Mouse (Mus musculus) lung, postnatal 25 days (tissue): ENCODE measurements at regions not wholly inside any gene's neighbourhood (a gene's known extent, or its start where the extent isn't known, plus 50 kb on each side); places are given as distances from the start of the nearest gene placed in this dataset.

Source experiments
- DNase-seq: peaks from one replicate; pipeline ENCODE4 v3.0.0; 2022; ENCODE audit warnings: low spot score

DNA sequence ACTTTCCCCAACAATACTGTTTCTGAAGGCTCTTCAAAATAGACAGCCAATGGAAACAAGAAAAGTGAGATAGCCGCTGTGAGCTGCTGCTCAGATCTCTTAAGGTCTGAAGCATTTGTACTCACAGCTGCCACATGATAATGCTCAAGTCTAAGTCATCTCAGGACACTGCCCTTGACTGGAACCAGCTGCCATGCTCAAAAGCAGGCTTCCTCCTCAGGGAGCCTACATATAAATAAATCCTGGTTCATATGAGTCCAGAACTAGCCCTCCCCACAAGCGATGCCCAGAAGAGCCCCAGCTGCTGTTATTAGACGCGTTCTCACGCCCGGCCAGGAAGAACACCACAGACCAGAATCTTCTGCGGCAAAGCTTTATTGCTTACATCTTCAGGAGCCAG lies 304.9 kb upstream of the Negr1 start:
- peak; percentile 41 for DNase-seq

DNA sequence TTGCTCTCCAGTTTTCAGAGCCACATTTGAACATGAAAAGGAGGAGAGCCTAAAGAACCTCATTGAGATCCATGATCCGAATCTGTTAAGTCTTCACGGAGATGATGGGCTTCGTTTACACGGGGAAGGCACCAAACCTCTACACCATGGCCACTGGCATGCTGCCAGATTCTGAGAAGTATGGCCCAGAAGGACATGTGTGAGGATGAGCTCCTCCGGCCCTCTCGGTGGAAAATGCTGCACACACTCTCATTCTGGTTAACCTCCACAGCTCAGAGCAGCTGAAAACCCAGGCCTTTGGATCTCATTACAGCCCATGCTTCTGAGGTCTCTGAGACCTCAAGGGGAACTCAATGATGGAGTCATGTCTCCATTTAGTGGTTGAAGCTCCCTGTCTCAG lies 296.9 kb upstream of the Negr1 start:
- DNase-seq: no peak

DNA sequence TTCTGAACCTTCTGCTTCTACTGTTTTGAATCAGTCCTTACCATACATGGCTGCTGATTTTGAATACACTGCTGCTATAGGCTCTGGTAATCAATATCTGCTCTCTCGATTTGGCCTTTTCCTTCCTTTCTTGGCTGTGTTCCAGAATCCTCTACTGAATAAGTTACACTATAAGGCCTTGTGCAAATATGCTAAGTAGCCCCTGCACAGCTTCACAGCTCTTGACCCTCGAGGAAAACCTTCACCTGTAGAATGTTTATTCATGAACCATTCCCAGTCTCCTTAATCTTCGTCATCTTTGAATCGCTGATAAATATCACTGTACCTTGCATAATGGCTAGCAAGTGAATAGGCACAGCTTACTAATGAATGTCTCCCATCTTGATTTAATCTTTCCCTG lies 293.9 kb upstream of the Negr1 start:
- no peak for DNase-seq

DNA sequence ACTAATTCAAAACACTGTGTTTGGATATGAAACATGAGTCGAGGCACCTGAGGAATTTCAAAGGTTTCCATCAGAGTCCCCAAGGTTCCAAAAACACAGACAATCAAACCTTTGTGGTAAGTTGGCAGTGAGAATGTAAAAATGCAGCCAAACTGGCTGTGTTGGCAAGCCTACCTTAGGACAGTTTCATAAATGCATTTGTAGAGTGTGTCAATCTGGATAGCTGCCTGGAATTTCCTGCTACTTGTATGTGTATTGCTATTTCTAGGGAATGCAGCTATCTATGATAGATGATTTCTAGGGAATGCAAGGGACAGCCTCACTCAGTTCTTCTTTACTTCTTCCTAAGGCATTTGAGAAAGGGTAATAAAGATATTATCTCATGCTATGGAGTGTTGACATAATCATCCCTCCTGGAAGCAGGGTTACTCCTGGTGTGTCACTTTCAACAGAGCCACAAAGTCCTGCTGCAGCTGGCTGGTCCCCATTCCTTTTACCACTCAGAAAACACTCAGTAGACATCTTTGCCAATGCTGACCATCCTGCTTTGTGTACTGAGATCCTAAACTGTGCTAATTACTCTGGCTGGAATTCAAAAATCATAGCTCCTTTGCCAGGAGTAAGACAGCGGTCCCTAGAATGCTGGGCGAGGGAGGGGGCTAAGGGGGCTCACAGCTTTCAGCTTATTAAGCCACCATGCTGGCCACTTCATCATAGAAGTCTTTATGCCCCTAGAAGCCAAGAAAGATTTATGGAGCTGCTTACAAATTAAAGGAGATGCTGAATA lies 261.4 kb upstream of the Negr1 start:
- no peak for DNase-seq

DNA sequence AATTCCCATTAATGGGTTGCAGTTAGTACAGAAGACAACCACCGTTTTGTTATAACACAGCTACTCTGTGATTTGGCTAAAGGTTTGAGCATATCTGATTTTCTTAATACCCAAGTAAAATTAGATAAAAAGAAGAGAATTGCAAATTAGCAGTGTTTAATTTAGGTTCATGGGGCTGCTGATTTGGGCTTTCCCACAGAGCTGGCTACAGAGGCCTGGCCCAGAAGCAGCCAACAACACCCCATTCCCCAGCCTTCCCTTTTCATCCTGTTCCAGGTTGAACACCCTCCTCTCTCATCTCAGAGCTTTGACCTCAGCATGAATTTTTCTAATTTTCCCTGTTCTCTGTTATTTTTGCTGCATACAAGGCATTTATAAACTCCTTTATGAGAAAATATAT lies 260.3 kb upstream of the Negr1 start:
- DNase-seq: no peak

DNA sequence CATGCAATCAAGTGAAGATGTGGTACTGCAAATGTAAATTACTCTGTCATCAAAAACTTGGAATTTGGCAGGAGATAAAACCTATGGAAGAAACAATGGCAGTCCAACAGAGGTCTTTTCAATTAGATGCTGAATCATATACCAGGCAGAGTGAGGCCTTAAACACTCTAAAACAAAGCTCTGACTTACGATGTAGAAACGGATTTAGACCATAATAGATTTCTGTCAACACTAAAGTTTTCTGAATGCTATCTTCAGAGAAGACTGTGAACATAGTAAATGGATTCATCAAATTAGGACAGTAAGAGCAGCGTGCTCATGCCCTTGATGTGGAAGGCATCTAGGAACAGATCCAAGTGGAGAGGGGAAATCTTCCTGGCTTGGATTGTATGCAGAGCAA lies 259.8 kb upstream of the Negr1 start:
- no peak for DNase-seq

DNA sequence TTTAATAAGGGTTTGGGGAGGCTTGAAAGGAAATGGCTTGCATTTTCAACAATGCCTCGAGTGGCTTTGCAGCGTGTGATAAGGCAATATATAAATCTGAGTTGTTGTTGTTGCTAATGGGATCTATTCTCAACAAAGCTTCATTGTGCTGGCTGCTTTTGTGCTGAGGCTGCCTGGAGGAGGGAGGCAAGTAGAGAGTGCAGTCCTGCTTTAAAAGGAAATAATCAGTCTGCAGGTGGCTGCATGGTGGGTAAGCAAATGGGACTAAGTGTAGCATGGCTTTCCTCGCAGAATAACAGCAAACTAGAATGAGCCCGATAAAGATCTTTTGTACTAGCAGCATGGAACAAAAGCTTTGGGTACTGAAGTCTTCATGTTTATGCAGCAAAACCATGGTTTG lies 257.4 kb upstream of the Negr1 start:
- DNase-seq: no peak

DNA sequence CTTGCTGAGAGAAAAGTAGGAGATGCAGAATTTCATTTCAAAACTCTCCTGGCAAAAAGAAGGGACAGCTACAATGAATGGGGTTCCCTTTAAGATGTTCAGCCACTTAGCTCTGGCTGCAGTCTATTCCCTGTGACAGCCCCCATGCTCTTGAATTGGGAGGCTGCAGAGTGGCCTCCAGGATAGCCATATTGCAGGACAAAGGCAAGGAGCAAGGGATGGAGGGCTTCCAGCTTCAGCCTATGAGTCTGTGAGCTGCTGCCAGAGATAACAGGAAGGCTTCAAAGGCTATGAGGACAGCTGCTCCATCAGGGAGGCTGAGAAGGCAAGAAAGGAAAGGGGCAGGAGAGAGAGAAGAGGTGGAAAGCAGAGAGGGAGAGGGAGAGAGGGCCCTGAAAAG lies 256.5 kb upstream of the Negr1 start:
- DNase-seq: no peak

DNA sequence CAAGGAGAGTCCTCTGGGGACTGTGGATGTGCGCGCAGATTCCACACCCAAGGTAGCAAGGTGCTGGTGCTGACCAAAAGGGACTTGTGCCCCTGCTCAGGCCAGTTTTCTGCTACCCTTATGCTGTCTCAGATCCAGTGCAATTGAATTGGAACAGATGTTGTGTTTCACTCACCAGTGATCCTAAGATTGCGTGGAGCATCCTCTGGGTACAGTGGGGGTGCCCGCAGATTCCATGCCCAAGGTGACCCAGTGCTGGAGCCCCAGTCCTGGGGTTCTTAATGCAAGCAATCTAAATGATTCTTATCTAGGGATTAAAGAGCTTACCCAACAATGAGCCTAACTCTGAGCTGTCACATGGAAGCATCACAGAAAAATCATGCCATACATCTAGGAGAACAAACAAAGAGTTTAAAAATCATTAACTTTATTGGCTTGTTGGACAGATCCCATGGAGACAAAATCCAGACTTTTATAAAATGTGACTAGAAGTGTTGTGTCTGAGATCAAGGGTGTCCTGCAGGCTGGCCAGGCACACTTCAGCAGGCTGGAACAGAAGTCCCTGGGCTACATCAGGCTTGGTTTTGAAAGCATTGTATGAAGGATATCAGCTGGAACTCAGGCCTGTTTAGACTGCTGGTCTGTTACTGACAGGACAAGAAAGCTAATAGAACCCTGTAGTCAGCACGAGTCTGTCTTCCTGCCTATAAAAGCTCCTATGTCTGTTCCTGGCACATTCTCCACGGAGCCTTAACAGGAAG lies 226.4 kb upstream of the Negr1 start:
- DNase-seq: peak; percentile 18

DNA sequence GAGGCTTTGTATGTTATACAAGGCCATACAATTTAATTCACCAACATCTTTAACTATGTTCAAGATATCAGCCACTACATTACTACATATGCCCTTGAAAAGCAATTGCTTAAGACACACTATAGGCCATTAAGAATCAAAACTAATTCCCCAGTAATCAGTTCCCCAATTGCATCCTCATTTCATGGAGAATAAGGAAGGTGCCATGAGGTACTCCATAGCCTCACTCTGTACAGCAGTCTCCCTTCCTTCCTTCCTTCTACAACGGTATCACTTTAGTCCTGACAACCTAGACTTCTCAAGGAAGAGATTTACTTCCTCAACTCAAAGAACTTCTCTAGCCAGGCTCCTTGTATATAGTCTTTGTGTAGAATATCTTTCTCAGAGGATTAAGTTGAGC lies 220.1 kb upstream of the Negr1 start:
- DNase-seq: no peak

DNA sequence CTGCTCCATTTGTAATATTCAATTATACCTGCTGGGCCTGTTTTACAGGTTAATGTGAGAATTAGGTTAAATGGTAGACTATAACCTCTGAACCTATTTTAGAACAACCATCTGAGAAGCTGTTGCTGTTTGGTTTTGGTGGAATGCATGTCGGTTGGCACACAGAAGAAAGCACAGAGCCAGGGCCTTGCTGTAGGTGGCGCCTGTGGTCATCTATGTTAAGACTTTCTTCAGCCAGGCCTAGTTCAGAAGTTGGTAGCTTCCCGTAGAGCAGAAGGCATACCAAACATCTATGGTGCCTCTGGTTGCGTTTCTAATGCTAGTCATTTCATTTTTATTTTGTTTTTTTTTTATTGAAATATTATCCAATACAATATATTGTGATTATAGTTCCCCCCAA lies 209.9 kb upstream of the Negr1 start:
- DNase-seq: no peak

DNA sequence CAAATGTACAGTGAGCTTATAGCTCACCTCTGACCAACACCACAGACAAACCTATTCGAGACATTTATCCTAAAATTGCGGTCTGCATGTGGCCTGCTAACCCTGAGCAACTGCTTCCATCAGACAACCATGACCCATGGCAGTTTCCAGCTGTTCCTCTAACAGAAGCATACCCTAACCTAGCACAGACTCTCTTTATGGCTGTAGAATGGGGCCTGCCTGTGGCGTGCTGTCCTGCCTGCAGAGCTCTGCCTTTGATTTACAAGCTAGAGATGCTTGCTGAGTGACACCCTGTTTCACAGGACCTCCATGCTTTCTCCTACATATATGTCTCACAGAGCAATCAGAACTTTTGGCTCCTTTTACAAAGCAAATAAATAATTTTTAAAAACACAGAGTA lies 208.2 kb upstream of the Negr1 start:
- DNase-seq: no peak

DNA sequence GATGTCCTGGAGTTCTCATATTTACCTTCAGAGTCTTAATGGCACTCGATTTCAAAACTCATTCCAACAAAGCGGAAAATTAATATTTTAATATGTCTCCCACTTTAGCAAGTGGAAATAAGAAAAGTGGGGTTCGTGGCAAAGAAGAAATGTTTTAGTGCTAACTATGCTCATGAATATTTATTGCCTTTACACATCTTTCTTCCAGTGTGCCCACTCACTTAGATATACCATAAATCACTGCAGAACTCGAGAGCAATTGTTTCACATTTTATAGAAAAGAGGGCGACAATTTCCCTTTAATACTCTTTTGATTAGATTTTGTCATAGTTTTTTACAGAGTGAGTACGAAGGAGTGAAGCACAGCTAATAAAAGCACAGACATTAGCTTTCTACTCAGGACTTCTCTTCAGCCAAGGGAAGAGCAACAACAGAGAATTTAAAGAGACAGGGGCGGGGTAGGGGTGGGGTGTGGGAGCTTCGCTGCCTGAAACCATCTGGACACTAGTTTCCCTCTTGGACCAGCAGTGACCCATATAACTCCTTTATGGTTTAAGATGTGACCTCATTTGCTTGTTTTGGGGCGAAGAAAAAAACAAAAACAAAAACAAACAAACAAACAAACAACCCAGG lies 207.6 kb upstream of the Negr1 start:
- DNase-seq: no peak

DNA sequence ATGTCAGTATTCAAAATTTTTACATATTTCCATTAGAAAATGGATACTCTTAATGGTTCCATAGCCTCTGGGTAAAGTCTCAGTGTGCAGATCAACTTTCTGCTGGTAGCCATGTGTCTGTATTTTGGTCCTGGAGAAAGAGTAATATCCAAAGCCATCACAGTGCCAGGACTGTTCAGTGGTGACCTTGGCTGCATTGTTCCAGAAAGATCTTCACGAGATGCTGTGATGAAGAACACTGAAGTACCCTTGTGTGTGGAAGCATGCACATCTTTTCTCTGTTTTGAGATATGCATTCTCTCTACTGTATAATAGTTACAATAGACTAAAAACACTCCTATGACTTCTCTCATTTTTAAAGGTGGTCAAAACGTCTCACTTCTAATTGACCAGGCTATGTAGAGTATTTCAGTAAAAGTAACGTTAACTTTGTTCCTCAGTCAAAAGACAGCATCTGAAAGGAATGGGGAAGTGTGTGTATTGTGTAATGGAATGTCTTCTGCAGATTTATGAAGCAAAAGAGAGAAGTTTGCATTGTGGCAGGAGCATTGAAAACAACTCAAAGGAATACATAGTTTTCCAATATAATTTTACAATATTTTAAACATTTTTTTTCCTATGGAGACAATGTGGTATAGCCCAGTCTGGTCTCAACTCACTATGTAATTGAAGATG lies 192.8 kb upstream of the Negr1 start:
- DNase-seq: no peak

DNA sequence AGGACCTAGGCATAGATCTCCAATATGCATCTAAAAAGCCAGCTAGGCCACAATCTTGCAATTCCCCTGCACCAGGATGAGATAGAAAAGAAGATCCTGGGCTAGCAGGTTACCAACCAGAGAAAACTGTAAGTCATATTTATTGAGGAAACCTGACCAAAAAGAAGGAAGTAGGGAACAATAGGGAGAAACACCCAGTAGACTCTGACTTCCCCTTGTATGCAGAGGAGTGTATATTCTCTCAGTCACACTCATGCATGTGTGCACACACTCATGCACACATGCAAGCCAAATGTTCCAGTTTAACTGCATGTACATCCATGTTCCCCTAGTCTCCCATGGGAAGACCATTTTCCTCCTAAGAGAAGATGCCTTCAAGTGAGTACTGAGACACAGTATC lies 184.9 kb upstream of the Negr1 start:
- no peak for DNase-seq

DNA sequence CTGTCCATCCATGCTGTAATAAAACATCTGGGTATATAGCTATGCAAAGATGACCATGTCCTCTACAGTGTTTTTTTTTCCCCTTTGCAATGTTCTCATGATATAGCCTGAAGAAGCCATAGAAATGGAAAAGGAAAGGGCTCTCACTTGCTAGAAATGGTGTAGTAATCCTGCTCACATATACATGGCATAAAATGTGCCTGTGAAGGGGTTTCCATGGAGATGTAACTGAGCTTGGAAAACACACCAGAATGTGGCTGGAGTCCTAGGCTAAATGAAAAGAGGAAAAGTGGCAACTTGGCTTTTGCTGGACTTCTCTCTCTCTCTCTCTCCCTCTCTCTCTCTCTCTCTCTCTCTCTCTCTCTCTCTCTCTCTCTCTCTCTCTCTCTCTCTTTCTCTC lies 178.7 kb upstream of the Negr1 start:
- no peak for DNase-seq

DNA sequence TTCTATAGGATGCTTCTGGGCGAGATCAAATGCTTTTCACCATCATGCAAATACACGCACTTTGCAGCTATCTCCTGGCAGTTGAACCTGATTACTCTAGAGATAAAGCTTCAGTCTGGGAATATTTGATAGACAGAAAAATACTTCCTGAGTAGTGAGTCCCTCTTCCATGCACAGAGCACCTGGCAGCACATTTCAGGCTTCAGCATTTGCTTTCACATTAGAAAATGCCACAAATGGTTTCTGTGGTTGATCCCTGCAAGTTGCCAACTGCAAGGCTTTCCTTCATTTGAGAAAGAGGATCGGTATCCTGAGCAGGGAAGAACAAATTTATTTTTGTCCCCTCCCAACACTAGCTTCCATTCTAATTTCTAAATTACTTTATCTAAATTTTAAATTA lies 155.5 kb upstream of the Negr1 start:
- no peak for DNase-seq

DNA sequence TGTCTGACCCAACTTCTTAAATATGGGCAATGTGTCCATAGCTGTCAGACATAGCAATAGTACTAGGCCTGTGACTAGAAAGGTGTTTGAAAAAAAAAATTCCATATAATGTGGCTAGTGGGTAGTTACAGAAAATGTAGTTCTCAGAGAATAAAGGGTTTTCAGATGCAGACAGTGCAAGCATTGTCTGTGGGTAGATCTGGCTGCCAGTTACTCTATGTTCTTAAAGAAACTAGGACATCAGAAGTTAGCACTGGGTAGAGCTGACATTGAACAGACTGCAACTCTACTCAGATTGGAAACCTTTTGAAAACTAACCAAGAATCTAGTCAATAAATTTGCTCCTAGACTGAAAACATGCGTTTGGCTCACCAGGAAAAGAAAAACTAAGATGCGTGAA lies 154.5 kb upstream of the Negr1 start:
- DNase-seq: no peak

DNA sequence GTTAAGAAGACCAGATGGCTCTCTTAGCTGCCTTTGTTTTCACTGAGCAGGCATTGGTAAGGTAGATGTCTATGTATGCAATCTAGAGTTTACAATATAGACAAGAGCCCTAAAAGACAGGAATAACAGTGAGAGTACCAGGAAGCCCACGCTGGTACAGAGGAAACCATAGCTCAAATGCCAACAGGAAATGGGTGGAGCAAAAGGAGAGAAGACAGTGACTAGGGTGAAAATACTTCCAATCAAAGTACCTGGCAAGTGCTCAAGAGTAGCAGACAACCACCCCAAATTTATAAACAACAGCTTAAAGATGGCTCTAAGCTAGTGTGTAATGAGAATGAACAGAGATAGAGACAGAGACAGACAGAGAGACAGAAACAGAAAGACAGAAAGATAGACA lies 151.5 kb upstream of the Negr1 start:
- no peak for DNase-seq

DNA sequence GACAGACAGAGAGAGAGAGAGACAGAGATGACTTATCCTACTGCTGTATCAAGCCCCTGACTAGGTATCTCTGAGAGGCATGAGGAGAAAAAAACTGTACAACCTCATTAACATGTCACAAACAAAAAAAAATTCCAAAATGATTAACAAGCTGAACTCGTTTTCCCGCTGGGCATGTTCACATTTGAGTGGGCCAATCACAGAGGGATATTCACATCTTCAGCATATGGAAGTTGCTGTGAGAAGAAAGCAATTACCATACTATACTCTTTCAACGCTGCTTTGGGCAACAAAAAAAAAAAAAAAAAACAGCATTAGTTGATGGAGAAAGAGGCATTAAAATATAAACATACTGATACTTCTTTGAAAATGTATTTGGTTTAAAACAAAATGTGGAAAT lies 148.8 kb upstream of the Negr1 start:
- DNase-seq: no peak

DNA sequence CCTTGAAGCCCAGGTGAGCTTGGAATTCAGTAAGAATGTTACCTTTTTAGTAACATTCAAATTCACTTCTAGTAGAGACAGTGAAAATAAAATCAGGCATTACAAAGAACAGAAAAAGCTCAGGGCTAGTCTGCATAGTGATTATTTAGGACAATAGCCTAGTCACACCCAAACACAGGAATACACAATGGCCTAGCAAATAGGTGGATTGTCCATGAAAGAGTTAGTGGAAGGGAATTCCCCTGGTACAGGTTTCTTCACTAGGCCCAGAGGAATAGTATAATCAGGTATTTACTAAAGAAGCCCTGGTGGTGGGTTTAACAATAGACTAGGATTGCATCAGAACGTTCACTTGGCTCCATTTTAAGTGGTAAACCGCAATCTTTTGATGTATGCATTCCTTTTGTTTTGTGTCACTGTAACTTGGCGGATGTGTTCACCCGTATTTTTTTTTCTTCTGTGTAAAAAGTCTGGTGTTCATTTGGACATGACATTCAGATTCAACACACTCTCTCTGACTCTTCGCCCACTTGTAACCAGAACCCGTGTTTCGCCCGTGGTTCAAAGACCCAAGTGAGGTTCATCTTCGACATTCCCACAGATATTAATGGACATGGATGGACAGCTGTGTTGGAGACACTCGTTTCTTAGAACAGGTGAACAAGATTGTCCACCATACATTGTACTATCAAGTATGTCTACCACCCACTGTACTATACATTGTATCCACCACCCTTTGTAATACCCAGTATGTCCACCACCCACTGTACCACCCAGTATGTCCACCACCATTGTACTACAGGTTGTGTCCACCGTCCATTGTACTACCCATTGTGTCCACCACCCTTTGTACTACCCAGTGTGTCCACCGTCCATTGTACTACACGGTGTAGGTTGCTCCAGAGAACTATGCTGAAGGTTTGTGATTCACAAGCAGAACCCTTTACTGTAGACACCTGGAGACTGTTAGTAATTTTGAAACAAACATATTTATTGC lies 146.9 kb upstream of the Negr1 start:
- DNase-seq: no peak

DNA sequence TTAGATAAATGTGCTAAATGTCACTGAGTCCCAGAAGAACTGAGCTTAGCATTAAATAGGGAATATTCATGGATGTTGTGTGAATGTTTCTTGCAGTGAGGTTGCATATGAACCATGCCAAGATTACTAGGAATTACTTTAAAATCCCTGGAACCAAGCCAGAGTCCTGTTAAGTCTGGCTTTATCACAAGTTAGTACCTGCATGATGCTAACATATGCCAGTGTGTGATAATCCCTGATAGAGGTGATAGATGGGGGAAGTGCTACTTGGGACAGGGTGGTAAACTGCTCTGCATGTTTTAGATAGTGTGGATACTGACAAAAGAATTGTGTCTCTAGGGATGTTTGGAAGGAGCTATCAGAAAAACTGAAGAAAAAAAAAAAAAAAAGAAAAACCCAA lies 143.5 kb upstream of the Negr1 start:
- no peak for DNase-seq
